Mouse (Mus musculus) liver, postnatal 0 days (tissue): ENCODE measurements around the gene Aga.

ENCODE experiments used
- CTCF ChIP-seq: sonication (generic); IDR thresholded peaks from 2 replicates; pipeline ENCODE4 v1.5.1; 2016; ENCODE audit warnings: antibody characterized with exemption, low read depth
- EP300 ChIP-seq: IDR thresholded peaks from 2 replicates; pipeline ENCODE4 v1.6.1; 2016; ENCODE audit warnings: antibody characterized with exemption, low read depth, mild to moderate bottlenecking

DNA sequence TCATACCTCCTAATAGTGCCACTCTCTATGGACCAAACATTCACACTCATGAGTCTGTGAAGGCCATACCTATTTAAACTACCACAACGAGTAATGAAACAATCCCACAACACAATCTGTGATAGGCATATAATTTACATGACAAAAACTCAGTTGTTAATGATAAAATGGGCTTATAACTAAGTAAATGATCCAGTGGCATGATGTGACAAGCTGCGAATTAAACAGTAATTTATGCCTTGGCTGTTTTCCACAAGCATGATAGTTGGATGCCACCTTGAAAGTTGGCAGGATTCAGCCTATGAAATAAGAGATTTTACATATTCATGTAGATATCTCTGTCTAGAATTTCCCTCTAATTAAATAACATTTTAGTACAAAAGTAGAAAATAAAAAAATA is 28.1 kb downstream of the Aga start:
- TF ChIP-seq EP300 (no peak), CTCF (no peak)
